Mouse (Mus musculus): ENCODE results near the gene Slc30a3. TPM values are rescaled to one million over a fixed set of nuclear protein-coding genes. Genes with fewer than 3 reads are reported as not detected.
A peak's percentile ranks its signal among the peaks of the same experiment; 100 is the strongest.
"Not testable (repeated sequence)": the region's sequence is repeated elsewhere in the genome, so short reads cannot be mapped to it uniquely, and the experiment has no call there.

Gene Slc30a3
- polyA plus RNA-seq, 1 experiment: 9.2 TPM

DNA sequence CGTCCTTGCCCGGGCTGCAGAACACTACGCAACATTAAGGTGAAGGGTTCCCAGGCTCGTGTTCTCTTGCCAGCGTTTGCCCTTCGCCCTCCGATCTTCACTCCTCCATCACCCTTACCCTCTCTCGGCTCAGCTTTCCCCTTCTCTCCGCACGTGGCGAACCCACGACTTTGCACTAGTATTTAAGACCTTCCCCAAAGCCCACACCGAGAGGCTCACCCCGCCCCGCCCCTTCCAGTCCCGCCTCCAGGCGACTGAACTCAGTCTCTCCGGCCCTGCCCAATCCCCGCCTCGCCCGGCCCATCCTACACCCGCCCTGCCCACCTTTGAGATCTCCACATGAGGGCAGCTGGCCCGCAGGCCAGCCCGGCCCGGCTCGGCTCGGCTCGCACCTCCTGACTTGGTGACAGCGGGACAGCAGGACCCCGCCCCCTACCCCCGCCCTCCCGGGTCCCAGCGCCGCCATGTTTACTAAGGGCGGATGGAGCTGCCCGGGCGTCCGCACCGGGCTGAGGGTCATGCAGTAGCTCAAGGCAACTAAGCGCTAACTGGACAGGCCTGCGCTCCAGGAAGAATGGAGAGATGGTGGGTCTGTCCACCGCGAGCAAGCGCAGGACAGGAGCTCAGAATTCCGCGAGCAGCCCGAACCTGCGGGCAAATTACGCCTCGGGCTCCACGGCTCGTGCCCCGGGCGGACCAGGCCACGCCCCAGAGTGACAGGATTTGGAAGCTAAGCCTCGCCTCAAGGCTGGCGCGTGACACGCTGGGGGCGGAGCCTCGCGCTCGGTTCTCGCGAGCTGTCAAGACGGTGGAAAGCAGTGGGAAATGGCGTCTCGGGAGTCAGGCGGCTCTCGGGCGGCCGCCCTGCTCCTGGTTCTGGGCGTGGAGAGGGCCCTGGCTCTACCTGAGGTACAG, 59.9 kb downstream of the Slc30a3 start, which contains the start of gene Atraid:
Gene Atraid (plus strand): TSS at position 465 of the 915 bp plus-strand sequence.
- Histone ChIP-seq H3K36me3 (ENCODE audit: control insufficient read depth, insufficient read depth, low read length, poor library complexity, severe bottlenecking) (no peaks in the 10 kb centered on the region), H3K9me3 (replicated peaks; ENCODE audit: control insufficient read depth, insufficient read depth, low read length, poor library complexity, severe bottlenecking) (no peaks in the 10 kb centered on the region), H3K27me3 (ENCODE audit: control insufficient read depth, insufficient read depth, low read length, poor library complexity, severe bottlenecking) (no peaks in the 10 kb centered on the region), H3K27ac (ENCODE audit: insufficient read depth, low read length) (peak within 1 kb of the TSS; percentile 61; the same call in 1 of the 2 replicates), H3K9ac (ENCODE audit: low read depth, poor library complexity, severe bottlenecking) (peak within 1 kb of the TSS; percentile 19), H3K4me3 (ENCODE audit: low read depth, low read length) (peak within 1 kb of the TSS; percentile 84), H3K4me1 (ENCODE audit: control insufficient read depth, insufficient read depth, low read length) (no peaks in the 10 kb centered on the region)
- no peak for TF ChIP-seq EP300 (IDR thresholded peaks at IDR 0.05; ENCODE audit: insufficient read depth, low read depth, low read length)
- peak; percentile 64 for TF ChIP-seq POLR2A (IDR thresholded peaks at IDR 0.05; ENCODE audit: insufficient read depth, low read length)

DNA sequence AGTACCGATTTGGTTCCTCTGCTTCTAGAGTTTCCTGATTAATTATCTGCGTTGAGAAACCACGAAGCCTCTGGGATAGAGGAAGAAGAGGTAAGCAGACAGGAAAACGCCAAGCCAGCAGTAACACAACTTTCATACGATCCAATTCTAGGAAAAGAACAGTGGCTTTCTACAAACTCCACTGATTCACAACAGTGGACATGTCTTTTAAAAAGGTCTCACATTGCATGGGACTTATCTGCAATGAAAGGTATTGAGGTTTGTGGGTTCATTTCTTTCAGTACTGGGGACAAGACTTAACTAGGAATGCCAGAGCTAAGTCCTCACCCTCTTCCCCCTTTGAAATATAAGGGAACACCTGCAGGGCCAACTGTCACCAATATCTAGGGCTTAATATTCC, 61.0 kb downstream of the Slc30a3 start:
- Histone ChIP-seq H3K9ac (ENCODE audit: low read depth, poor library complexity, severe bottlenecking) (peak overlapping the region; percentile 19; the same call in 1 of the 2 replicates), H3K27me3 (ENCODE audit: control insufficient read depth, insufficient read depth, low read length, poor library complexity, severe bottlenecking) (no peaks in the 10 kb centered on the region), H3K36me3 (ENCODE audit: control insufficient read depth, insufficient read depth, low read length, poor library complexity, severe bottlenecking) (no peaks in the 10 kb centered on the region), H3K4me3 (ENCODE audit: low read depth, low read length) (no peak overlapping the region), H3K4me1 (ENCODE audit: control insufficient read depth, insufficient read depth, low read length) (no peaks in the 10 kb centered on the region), H3K27ac (ENCODE audit: insufficient read depth, low read length) (no peak overlapping the region), H3K9me3 (replicated peaks; ENCODE audit: control insufficient read depth, insufficient read depth, low read length, poor library complexity, severe bottlenecking) (no peaks in the 10 kb centered on the region)
- no peak for TF ChIP-seq CTCF (IDR thresholded peaks at IDR 0.05; ENCODE audit: low read depth, low read length)
- no peak for TF ChIP-seq POLR2A (IDR thresholded peaks at IDR 0.05; ENCODE audit: insufficient read depth, low read length)
- TF ChIP-seq EP300 (IDR thresholded peaks at IDR 0.05; ENCODE audit: insufficient read depth, low read depth, low read length): no peak

- H3K4me1 ChIP-seq (ENCODE audit: control insufficient read depth, insufficient read depth, low read length): no peaks in the 10 kb centered on the region
- H3K27me3 ChIP-seq (ENCODE audit: control insufficient read depth, insufficient read depth, low read length, poor library complexity, severe bottlenecking): no peaks in the 10 kb centered on the region
- H3K9ac ChIP-seq (ENCODE audit: low read depth, poor library complexity, severe bottlenecking): no peak overlapping the region
- H3K9me3 ChIP-seq (replicated peaks; ENCODE audit: control insufficient read depth, insufficient read depth, low read length, poor library complexity, severe bottlenecking): no peaks in the 10 kb centered on the region
- H3K27ac ChIP-seq (ENCODE audit: insufficient read depth, low read length): no peak overlapping the region
- TF ChIP-seq POLR2A (IDR thresholded peaks at IDR 0.05; ENCODE audit: insufficient read depth, low read length): no peak
- no peak for TF ChIP-seq EP300 (IDR thresholded peaks at IDR 0.05; ENCODE audit: insufficient read depth, low read depth, low read length)
- no peak for TF ChIP-seq CTCF (IDR thresholded peaks at IDR 0.05; ENCODE audit: low read depth, low read length)
- H3K36me3 ChIP-seq (ENCODE audit: control insufficient read depth, insufficient read depth, low read length, poor library complexity, severe bottlenecking): no peaks in the 10 kb centered on the region; the same call in none of the 2 replicates
- H3K4me3 ChIP-seq (ENCODE audit: low read depth, low read length): no peak overlapping the region
Observed at GRCm38 (mm10) chr5:31046416-31046815, 61.6 kb downstream of the Slc30a3 start.

- Histone ChIP-seq H3K36me3 (ENCODE audit: control insufficient read depth, insufficient read depth, low read length, poor library complexity, severe bottlenecking) (peaks cover 2% of the 10 kb centered on the region), H3K9me3 (replicated peaks; ENCODE audit: control insufficient read depth, insufficient read depth, low read length, poor library complexity, severe bottlenecking) (no peaks in the 10 kb centered on the region), H3K4me3 (ENCODE audit: low read depth, low read length) (no peak overlapping the region), H3K27ac (ENCODE audit: insufficient read depth, low read length) (no peak overlapping the region), H3K27me3 (ENCODE audit: control insufficient read depth, insufficient read depth, low read length, poor library complexity, severe bottlenecking) (no peaks in the 10 kb centered on the region), H3K4me1 (ENCODE audit: control insufficient read depth, insufficient read depth, low read length) (no peaks in the 10 kb centered on the region), H3K9ac (ENCODE audit: low read depth, poor library complexity, severe bottlenecking) (no peak overlapping the region)
- TF ChIP-seq POLR2A (IDR thresholded peaks at IDR 0.05; ENCODE audit: insufficient read depth, low read length) (no peak), EP300 (IDR thresholded peaks at IDR 0.05; ENCODE audit: insufficient read depth, low read depth, low read length) (no peak), CTCF (IDR thresholded peaks at IDR 0.05; ENCODE audit: low read depth, low read length) (no peak)
Observed at GRCm38 (mm10) chr5:31038171-31038845, 69.7 kb downstream of the Slc30a3 start.

DNA sequence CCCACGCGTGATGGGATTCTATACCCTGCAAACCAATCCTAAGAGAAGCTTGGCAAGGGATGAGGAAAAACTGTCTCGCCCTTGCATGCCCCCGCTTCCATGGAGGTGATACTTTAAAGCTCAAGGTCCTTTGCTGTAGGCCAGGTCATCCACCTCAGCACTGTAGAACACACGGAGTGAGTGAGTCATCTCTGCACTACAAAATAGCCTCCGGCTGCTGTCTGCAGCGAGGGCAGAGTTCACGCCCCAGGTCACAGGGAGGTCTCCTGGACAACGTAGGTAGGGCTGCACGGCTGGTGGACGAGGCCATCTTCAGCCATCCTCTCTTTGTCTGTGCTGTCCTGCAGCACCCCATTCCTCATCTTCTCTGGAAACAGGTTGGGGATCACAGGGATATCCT, 71.5 kb downstream of the Slc30a3 start:
- not testable (repeated sequence) for H3K4me3 ChIP-seq (ENCODE audit: low read depth, low read length); H3K4me1 ChIP-seq (ENCODE audit: control insufficient read depth, insufficient read depth, low read length); H3K9ac ChIP-seq (ENCODE audit: low read depth, poor library complexity, severe bottlenecking); H3K27me3 ChIP-seq (ENCODE audit: control insufficient read depth, insufficient read depth, low read length, poor library complexity, severe bottlenecking); H3K36me3 ChIP-seq (ENCODE audit: control insufficient read depth, insufficient read depth, low read length, poor library complexity, severe bottlenecking); H3K27ac ChIP-seq (ENCODE audit: insufficient read depth, low read length); H3K9me3 ChIP-seq (replicated peaks; ENCODE audit: control insufficient read depth, insufficient read depth, low read length, poor library complexity, severe bottlenecking)
- 0 out of 2 replicates have a peak, but pooled peaks have one; percentile 5 for TF ChIP-seq EP300 (IDR thresholded peaks at IDR 0.05; ENCODE audit: insufficient read depth, low read depth, low read length)

Other genes starting within 250 kb of the Slc30a3 start
- gene Tmem214, start 240.2 kb downstream of the Slc30a3 start, polyA plus RNA-seq (2011; ENCODE audit: insufficient read depth, insufficient read length, low read depth, missing spikeins): 50.4 and 56.3 TPM in 2 replicates
- gene Agbl5, start 219.5 kb downstream of the Slc30a3 start, polyA plus RNA-seq (2011; ENCODE audit: insufficient read depth, insufficient read length, low read depth, missing spikeins): 22.0 and 22.3 TPM in 2 replicates
- 193 and 216 TPM in 2 replicates for gene Ost4, start 200.4 kb downstream of the Slc30a3 start, polyA plus RNA-seq (2011; ENCODE audit: insufficient read depth, insufficient read length, low read depth, missing spikeins)
- 2.5 and 3.2 TPM in 2 replicates for gene Emilin1, start 194.8 kb downstream of the Slc30a3 start, polyA plus RNA-seq (2011; ENCODE audit: insufficient read depth, insufficient read length, low read depth, missing spikeins)
- gene Khk, start 186.8 kb downstream of the Slc30a3 start, polyA plus RNA-seq (2011; ENCODE audit: insufficient read depth, insufficient read length, low read depth, missing spikeins): 12.9 and 14.0 TPM in 2 replicates
- 26.1 and 26.3 TPM in 2 replicates for gene Cgref1, start 162.6 kb downstream of the Slc30a3 start, polyA plus RNA-seq (2011; ENCODE audit: insufficient read depth, insufficient read length, low read depth, missing spikeins)
- 71.0 and 84.4 TPM in 2 replicates for gene Preb, start 147.9 kb downstream of the Slc30a3 start, polyA plus RNA-seq (2011; ENCODE audit: insufficient read depth, insufficient read length, low read depth, missing spikeins)
- gene Tcf23, start 139.6 kb downstream of the Slc30a3 start, polyA plus RNA-seq (2011; ENCODE audit: insufficient read depth, insufficient read length, low read depth, missing spikeins): not detected in 2 replicates
- gene Atraid, start 59.9 kb downstream of the Slc30a3 start, polyA plus RNA-seq (2011; ENCODE audit: insufficient read depth, insufficient read length, low read depth, missing spikeins): 28.6 and 31.8 TPM in 2 replicates
- gene Slc5a6, start 59.3 kb downstream of the Slc30a3 start, polyA plus RNA-seq (2011; ENCODE audit: insufficient read depth, insufficient read length, low read depth, missing spikeins): 9.8 and 12.8 TPM in 2 replicates
- 147 and 148 TPM in 2 replicates for gene Cad, start 53.5 kb downstream of the Slc30a3 start, polyA plus RNA-seq (2011; ENCODE audit: insufficient read depth, insufficient read length, low read depth, missing spikeins)
- gene Dnajc5g, start 2.0 kb downstream of the Slc30a3 start, polyA plus RNA-seq (2011; ENCODE audit: insufficient read depth, insufficient read length, low read depth, missing spikeins): not detected in 2 replicates
- 5.1 TPM in 2 replicates for gene Trim54, start 8.5 kb upstream of the Slc30a3 start, polyA plus RNA-seq (2011; ENCODE audit: insufficient read depth, insufficient read length, low read depth, missing spikeins)
- gene Ucn, start 30.6 kb upstream of the Slc30a3 start, polyA plus RNA-seq (2011; ENCODE audit: insufficient read depth, insufficient read length, low read depth, missing spikeins): not detected in 2 replicates
- gene Mpv17, start 46.0 kb upstream of the Slc30a3 start, polyA plus RNA-seq (2011; ENCODE audit: insufficient read depth, insufficient read length, low read depth, missing spikeins): 58.1 and 60.0 TPM in 2 replicates
- 2.3 and 2.6 TPM in 2 replicates for gene Gm29609, start 71.7 kb upstream of the Slc30a3 start, polyA plus RNA-seq (2011; ENCODE audit: insufficient read depth, insufficient read length, low read depth, missing spikeins)
- 104 and 106 TPM in 2 replicates for gene Gtf3c2, start 71.9 kb upstream of the Slc30a3 start, polyA plus RNA-seq (2011; ENCODE audit: insufficient read depth, insufficient read length, low read depth, missing spikeins)
- 40.0 and 45.9 TPM in 2 replicates for gene Snx17, start 85.0 kb upstream of the Slc30a3 start, polyA plus RNA-seq (2011; ENCODE audit: insufficient read depth, insufficient read length, low read depth, missing spikeins)
- 40.7 and 45.2 TPM in 2 replicates for gene Eif2b4, start 85.2 kb upstream of the Slc30a3 start, polyA plus RNA-seq (2011; ENCODE audit: insufficient read depth, insufficient read length, low read depth, missing spikeins)
- gene Zfp513, start 94.1 kb upstream of the Slc30a3 start, polyA plus RNA-seq (2011; ENCODE audit: insufficient read depth, insufficient read length, low read depth, missing spikeins): 25.5 and 25.8 TPM in 2 replicates
- 188 and 225 TPM in 2 replicates for gene Ppm1g, start 112.5 kb upstream of the Slc30a3 start, polyA plus RNA-seq (2011; ENCODE audit: insufficient read depth, insufficient read length, low read depth, missing spikeins)
- gene Nrbp1, start 132.6 kb upstream of the Slc30a3 start, polyA plus RNA-seq (2011; ENCODE audit: insufficient read depth, insufficient read length, low read depth, missing spikeins): 55.4 and 68.6 TPM in 2 replicates
- gene Gm9970, start 133.0 kb upstream of the Slc30a3 start, polyA plus RNA-seq (2011; ENCODE audit: insufficient read depth, insufficient read length, low read depth, missing spikeins): not detected in 2 replicates
- 15.6 and 17.4 TPM in 2 replicates for gene Krtcap3, start 143.5 kb upstream of the Slc30a3 start, polyA plus RNA-seq (2011; ENCODE audit: insufficient read depth, insufficient read length, low read depth, missing spikeins)
- gene Ift172, start 182.9 kb upstream of the Slc30a3 start, polyA plus RNA-seq (2011; ENCODE audit: insufficient read depth, insufficient read length, low read depth, missing spikeins): 21.3 and 27.2 TPM in 2 replicates
- gene Fndc4, start 187.8 kb upstream of the Slc30a3 start, polyA plus RNA-seq (2011; ENCODE audit: insufficient read depth, insufficient read length, low read depth, missing spikeins): 19.9 and 23.4 TPM in 2 replicates
- gene Gckr, start 189.2 kb upstream of the Slc30a3 start, polyA plus RNA-seq (2011; ENCODE audit: insufficient read depth, insufficient read length, low read depth, missing spikeins): 0.48 and 1.1 TPM in 2 replicates

All from ES-Bruce4 (cell line).